Mouse (Mus musculus) forebrain, postnatal 0 days (tissue): ENCODE measurements at regions not wholly inside any gene's neighbourhood (a gene's known extent, or its start where the extent isn't known, plus 50 kb on each side); places are given as distances from the start of the nearest gene placed in this dataset.

Experiments
- ATAC-seq: fragments of 200-750 bp; cut with Nextera tagmentation; 2 replicates; pipeline ENCODE4 v1.8.0; 2017; ENCODE audit warnings: mild to moderate bottlenecking, moderate library complexity
- DNase-seq: peaks from one replicate; pipeline ENCODE4 v3.0.0-alpha.2; 2015
- H3K27ac ChIP-seq: fragments of 300-500 bp; sonication (generic); 2 replicates; pipeline ENCODE4 v1.5.1; 2014; ENCODE audit warnings: low read depth, mild to moderate bottlenecking, antibody characterized with exemption, low read length, moderate library complexity, mixed read lengths
- H3K27me3 ChIP-seq: fragments of 300-500 bp; sonication (generic); 2 replicates; pipeline ENCODE4 v1.6.1; 2014; ENCODE audit warnings: mild to moderate bottlenecking, low read length, mixed read lengths; ENCODE audit not compliant: insufficient read depth
- H3K36me3 ChIP-seq: fragments of 300-500 bp; sonication (generic); 2 replicates; pipeline ENCODE4 v1.6.1; 2014; ENCODE audit warnings: mild to moderate bottlenecking, moderate library complexity; ENCODE audit not compliant: insufficient read depth
- H3K4me1 ChIP-seq: fragments of 300-500 bp; sonication (generic); 2 replicates; pipeline ENCODE4 v1.6.1; 2014; ENCODE audit warnings: antibody characterized with exemption; ENCODE audit not compliant: insufficient read depth
- H3K4me2 ChIP-seq: fragments of 300-500 bp; sonication (generic); 2 replicates; pipeline ENCODE4 v1.6.1; 2014; ENCODE audit warnings: low read depth, mild to moderate bottlenecking, moderate library complexity
- H3K4me3 ChIP-seq: fragments of 300-500 bp; sonication (generic); 2 replicates; pipeline ENCODE4 v1.5.1; 2014; ENCODE audit warnings: low read depth, low read length, mixed read lengths
- H3K9ac ChIP-seq: fragments of 300-500 bp; sonication (generic); 2 replicates; pipeline ENCODE4 v1.6.1; 2014; ENCODE audit warnings: mild to moderate bottlenecking
- H3K9me3 ChIP-seq: fragments of 300-500 bp; sonication (generic); 2 replicates; pipeline ENCODE4 v1.6.1; 2016; ENCODE audit warnings: low read length
- CTCF ChIP-seq: sonication (generic); IDR thresholded peaks from 2 replicates; pipeline ENCODE4 v1.5.1; 2016; ENCODE audit warnings: antibody characterized with exemption, control low read depth, low read depth
- WGBS: fragments of 180-500 bp; shearing (Covaris S2); extraction: QIAGEN DNeasy Blood & Tissue Kit; methylation state at CpG from one replicate; pipeline ENCODE4 v1.1.7; 2014; 5-methylcytosine and 5-hydroxymethylcytosine counted together

GRCm38 (mm10) chr11:45058658-45059057 lies 441.5 kb downstream of the Ebf1 start:
- Histone ChIP-seq H3K4me3 (no peak overlapping the region), H3K36me3 (no peaks in the 10 kb centered on the region), H3K9me3 (no peaks in the 10 kb centered on the region), H3K4me1 (no peaks in the 10 kb centered on the region), H3K9ac (no peak overlapping the region), H3K27ac (no peak overlapping the region), H3K4me2 (no peak overlapping the region), H3K27me3 (no peaks in the 10 kb centered on the region)
- DNase-seq (no peak), ATAC-seq (no peak)
- 83% methylated on average over 1 of the region's 1 CpGs for WGBS
- TF ChIP-seq CTCF = no peak

GRCm38 (mm10) chr11:45066592-45066991 lies 449.5 kb downstream of the Ebf1 start:
- Histone ChIP-seq H3K4me2 (no peak overlapping the region), H3K27me3 (no peaks in the 10 kb centered on the region), H3K4me1 (no peaks in the 10 kb centered on the region), H3K9ac (no peak overlapping the region), H3K9me3 (no peaks in the 10 kb centered on the region), H3K4me3 (no peak overlapping the region), H3K36me3 (no peaks in the 10 kb centered on the region), H3K27ac (no peak overlapping the region)
- DNase-seq = no peak
- ATAC-seq = no peak
- WGBS = 79% methylated on average over 3 of the region's 3 CpGs
- TF ChIP-seq CTCF = no peak

GRCm38 (mm10) chr11:45070280-45070679 lies 453.2 kb downstream of the Ebf1 start:
- H3K9me3 ChIP-seq = no peaks in the 10 kb centered on the region
- no peaks in the 10 kb centered on the region for H3K36me3 ChIP-seq
- 77% methylated on average over 1 of the region's 1 CpGs for WGBS
- no peaks in the 10 kb centered on the region for H3K27me3 ChIP-seq
- DNase-seq = no peak
- H3K4me3 ChIP-seq = no peak overlapping the region
- H3K4me2 ChIP-seq = no peak overlapping the region
- H3K27ac ChIP-seq = no peak overlapping the region
- no peak for ATAC-seq
- no peak for TF ChIP-seq CTCF
- H3K4me1 ChIP-seq = no peaks in the 10 kb centered on the region
- H3K9ac ChIP-seq = no peak overlapping the region

- Histone ChIP-seq H3K4me1 (no peaks in the 10 kb centered on the region), H3K4me2 (no peak overlapping the region), H3K9me3 (no peaks in the 10 kb centered on the region), H3K36me3 (no peaks in the 10 kb centered on the region), H3K9ac (no peak overlapping the region), H3K4me3 (no peak overlapping the region), H3K27ac (no peak overlapping the region), H3K27me3 (no peaks in the 10 kb centered on the region)
- ATAC-seq (no peak), DNase-seq (no peak)
- 78% methylated on average over 2 of the region's 2 CpGs for WGBS
- TF ChIP-seq CTCF = no peak
Observed at GRCm38 (mm10) chr11:45071195-45071594, 454.1 kb downstream of the Ebf1 start.

- Histone ChIP-seq H3K27ac (no peak overlapping the region), H3K4me1 (no peaks in the 10 kb centered on the region), H3K27me3 (no peaks in the 10 kb centered on the region), H3K4me2 (no peak overlapping the region), H3K9me3 (no peaks in the 10 kb centered on the region), H3K9ac (no peak overlapping the region), H3K4me3 (no peak overlapping the region), H3K36me3 (no peaks in the 10 kb centered on the region)
- 81% methylated on average over 4 of the region's 4 CpGs for WGBS
- ATAC-seq (no peak), DNase-seq (no peak)
- no peak for TF ChIP-seq CTCF
Observed at GRCm38 (mm10) chr11:45084506-45085037, 467.5 kb downstream of the Ebf1 start.

- H3K4me3 ChIP-seq = no peak overlapping the region
- H3K9me3 ChIP-seq = no peaks in the 10 kb centered on the region
- ATAC-seq (no peak), DNase-seq (no peak)
- H3K4me2 ChIP-seq = no peak overlapping the region
- no peaks in the 10 kb centered on the region for H3K27me3 ChIP-seq
- H3K27ac ChIP-seq = no peak overlapping the region
- H3K4me1 ChIP-seq = no peaks in the 10 kb centered on the region
- no peak overlapping the region for H3K9ac ChIP-seq
- TF ChIP-seq CTCF = no peak
- H3K36me3 ChIP-seq = no peaks in the 10 kb centered on the region
Observed at GRCm38 (mm10) chr11:45085145-45085544, 468.0 kb downstream of the Ebf1 start.

- no peak for TF ChIP-seq CTCF
- no peak overlapping the region for H3K9ac ChIP-seq
- no peaks in the 10 kb centered on the region for H3K36me3 ChIP-seq
- ATAC-seq (no peak), DNase-seq (no peak)
- no peaks in the 10 kb centered on the region for H3K9me3 ChIP-seq
- H3K4me2 ChIP-seq = no peak overlapping the region
- no peak overlapping the region for H3K4me3 ChIP-seq
- no peaks in the 10 kb centered on the region for H3K4me1 ChIP-seq
- WGBS = 62% methylated on average over 5 of the region's 5 CpGs
- no peak overlapping the region for H3K27ac ChIP-seq
- H3K27me3 ChIP-seq = no peaks in the 10 kb centered on the region
Observed at GRCm38 (mm10) chr11:45087186-45087915, 470.2 kb downstream of the Ebf1 start.
